Mouse (Mus musculus) megakaryocyte-erythroid progenitor cell, adult 5-6 weeks (primary cell): ENCODE measurements at regions not wholly inside any gene's neighbourhood (a gene's known extent, or its start where the extent isn't known, plus 50 kb on each side); places are given as distances from the start of the nearest gene placed in this dataset.

Experiments
- ATAC-seq: replicated peaks from 2 replicates; pipeline ENCODE4 v1.8.0; 2016; ENCODE audit warnings: mild to moderate bottlenecking, inconsistent platforms; ENCODE audit not compliant: severe bottlenecking, poor library complexity, low FRiP score, low TSS enrichment

GRCm38 (mm10) chr14:105722923-105723322 lies 173.7 kb downstream of the Spry2 start:
- no peak for ATAC-seq

- ATAC-seq, result no peak
Observed at GRCm38 (mm10) chr14:105721576-105721975, 175.0 kb downstream of the Spry2 start.

- ATAC-seq, result no peak
Observed at GRCm38 (mm10) chr14:105720816-105721510, 175.7 kb downstream of the Spry2 start.

GRCm38 (mm10) chr14:105718676-105719441 lies 177.8 kb downstream of the Spry2 start:
- no peak for ATAC-seq

- no peak for ATAC-seq
Observed at GRCm38 (mm10) chr14:105717821-105718220, 178.8 kb downstream of the Spry2 start.

GRCm38 (mm10) chr14:105708691-105709090 lies 187.9 kb downstream of the Spry2 start:
- ATAC-seq, result no peak

- no peak for ATAC-seq
Observed at GRCm38 (mm10) chr14:105706756-105707155, 189.9 kb downstream of the Spry2 start.

GRCm38 (mm10) chr14:105698616-105699015 lies 198.0 kb downstream of the Spry2 start:
- ATAC-seq, result no peak

GRCm38 (mm10) chr14:105698086-105698485 lies 198.5 kb downstream of the Spry2 start:
- no peak for ATAC-seq

- no peak for ATAC-seq
Observed at GRCm38 (mm10) chr14:105697398-105697797, 199.2 kb downstream of the Spry2 start.

- no peak for ATAC-seq
Observed at GRCm38 (mm10) chr14:105694969-105695368, 201.7 kb downstream of the Spry2 start.

- no peak for ATAC-seq
Observed at GRCm38 (mm10) chr14:105693713-105694112, 202.9 kb downstream of the Spry2 start.

- ATAC-seq, result no peak
Observed at GRCm38 (mm10) chr14:105684826-105685465, 211.7 kb downstream of the Spry2 start.

GRCm38 (mm10) chr14:105684329-105684728 lies 212.3 kb downstream of the Spry2 start:
- ATAC-seq, result no peak

- no peak for ATAC-seq
Observed at GRCm38 (mm10) chr14:105676646-105676930, 220.0 kb downstream of the Spry2 start.

- ATAC-seq, result no peak
Observed at GRCm38 (mm10) chr14:105675801-105676645, 220.6 kb downstream of the Spry2 start.

- ATAC-seq, result no peak
Observed at GRCm38 (mm10) chr14:105675006-105675405, 221.6 kb downstream of the Spry2 start.

- no peak for ATAC-seq
Observed at GRCm38 (mm10) chr14:105668969-105669368, 227.7 kb downstream of the Spry2 start.

- no peak for ATAC-seq
Observed at GRCm38 (mm10) chr14:105664671-105665198, 231.9 kb downstream of the Spry2 start.

- ATAC-seq, result no peak
Observed at GRCm38 (mm10) chr14:105663472-105663871, 233.1 kb downstream of the Spry2 start.
